Mouse (Mus musculus) hindbrain, embryonic 16.5 days (tissue): ENCODE data around the gene Spred2. TPM values are rescaled to one million over a fixed set of nuclear protein-coding genes. Genes with fewer than 3 reads are reported as not detected.

ENCODE experiments used
- ATAC-seq: fragments of 200-750 bp; cut with Nextera tagmentation; 2 replicates; pipeline ENCODE4 v1.8.0; 2017; ENCODE audit warnings: moderate TSS enrichment, moderate library complexity
- H3K27ac ChIP-seq: fragments of 300-500 bp; sonication (generic); 2 replicates; pipeline ENCODE4 v1.5.1; 2014; ENCODE audit warnings: low read depth, mild to moderate bottlenecking, control low read depth, low read length, moderate library complexity
- H3K27me3 ChIP-seq: fragments of 300-500 bp; sonication (generic); replicated peaks from 2 replicates; pipeline ENCODE4 v1.6.1; 2014; ENCODE audit warnings: low read length; ENCODE audit not compliant: control insufficient read depth, insufficient read depth
- H3K36me3 ChIP-seq: fragments of 300-500 bp; sonication (generic); 2 replicates; pipeline ENCODE4 v1.6.1; 2014; ENCODE audit warnings: mild to moderate bottlenecking, low read length, moderate library complexity, mixed read lengths; ENCODE audit not compliant: control insufficient read depth, insufficient read depth
- H3K4me1 ChIP-seq: fragments of 300-500 bp; sonication (generic); 2 replicates; pipeline ENCODE4 v1.6.1; 2014; ENCODE audit warnings: low read depth, low read length; ENCODE audit not compliant: control insufficient read depth, insufficient read depth
- H3K4me2 ChIP-seq: fragments of 300-500 bp; sonication (generic); 2 replicates; pipeline ENCODE4 v1.6.1; 2014; ENCODE audit warnings: mild to moderate bottlenecking, low read length, control low read depth, moderate library complexity
- H3K4me3 ChIP-seq: fragments of 300-500 bp; sonication (generic); 2 replicates; pipeline ENCODE4 v1.5.1; 2014; ENCODE audit warnings: mild to moderate bottlenecking, low read length, control low read depth, moderate library complexity
- H3K9ac ChIP-seq: fragments of 300-500 bp; sonication (generic); 2 replicates; pipeline ENCODE4 v1.6.1; 2014; ENCODE audit warnings: low read depth, mild to moderate bottlenecking, control low read depth, low read length, moderate library complexity
- H3K9me3 ChIP-seq: fragments of 300-500 bp; sonication (generic); 2 replicates; pipeline ENCODE4 v1.6.1; 2014; ENCODE audit warnings: mild to moderate bottlenecking, low read length, moderate library complexity; ENCODE audit not compliant: control insufficient read depth
- WGBS: fragments of 180-500 bp; shearing (Covaris S2); extraction: QIAGEN DNeasy Blood & Tissue Kit; methylation state at CpG from one replicate; pipeline ENCODE4 v1.1.7; 2014; 5-methylcytosine and 5-hydroxymethylcytosine counted together
- polyA plus RNA-seq: library from polyadenylated mRNA; unstranded; fragments of >200 nt; fragmentation: Nextera tagmentation; extraction: Ambion mirVana; gene quantifications from 2 replicates; pipeline ENCODE4 v1.2.1, GENCODE M21; 2015

The Spred2 gene
- polyA plus RNA-seq, 1 experiment from 2014 or later = 7.4 TPM

- H3K4me3 ChIP-seq = no peak overlapping the region
- no peaks in the 10 kb centered on the region for H3K4me1 ChIP-seq
- no peak overlapping the region for H3K4me2 ChIP-seq
- H3K36me3 ChIP-seq = no peaks in the 10 kb centered on the region
- no peak overlapping the region for H3K9ac ChIP-seq
- WGBS = 90% methylated on average over 3 of the region's 3 CpGs
- no peaks in the 10 kb centered on the region for H3K27me3 ChIP-seq
- peaks cover 11% of the 10 kb centered on the region for H3K9me3 ChIP-seq
- no peak overlapping the region for H3K27ac ChIP-seq
- no peak for ATAC-seq
Observed at GRCm38 (mm10) chr11:19911216-19911615, 13.0 kb upstream of the Spred2 start.

GRCm38 (mm10) chr11:19912179-19912578, 12.0 kb upstream of the Spred2 start:
- Histone ChIP-seq H3K27me3 (no peaks in the 10 kb centered on the region), H3K36me3 (no peaks in the 10 kb centered on the region), H3K9ac (no peak overlapping the region), H3K4me2 (no peak overlapping the region), H3K9me3 (peaks cover 6% of the 10 kb centered on the region), H3K4me1 (0 out of 2 replicates have a peak, but pooled peaks cover 1% of the 10 kb centered on the region), H3K4me3 (no peak overlapping the region), H3K27ac (no peak overlapping the region)
- no peak for ATAC-seq
- WGBS = 93% methylated on average over 6 of the region's 6 CpGs

GRCm38 (mm10) chr11:19912661-19913060, 11.5 kb upstream of the Spred2 start:
- Histone ChIP-seq H3K4me2 (no peak overlapping the region), H3K27me3 (no peaks in the 10 kb centered on the region), H3K4me3 (no peak overlapping the region), H3K4me1 (peaks cover 4% of the 10 kb centered on the region; the same call in 1 of the 2 replicates), H3K36me3 (no peaks in the 10 kb centered on the region), H3K27ac (no peak overlapping the region), H3K9me3 (peaks cover 6% of the 10 kb centered on the region), H3K9ac (no peak overlapping the region)
- WGBS = 98% methylated on average over 5 of the region's 5 CpGs
- ATAC-seq = no peak

GRCm38 (mm10) chr11:19913761-19914160, 10.4 kb upstream of the Spred2 start:
- Histone ChIP-seq H3K27me3 (no peaks in the 10 kb centered on the region), H3K9ac (no peak overlapping the region), H3K9me3 (no peaks in the 10 kb centered on the region), H3K4me1 (peaks cover 4% of the 10 kb centered on the region; the same call in 1 of the 2 replicates), H3K36me3 (no peaks in the 10 kb centered on the region), H3K4me3 (no peak overlapping the region), H3K4me2 (no peak overlapping the region), H3K27ac (no peak overlapping the region)
- 96% methylated on average over 4 of the region's 4 CpGs for WGBS
- no peak for ATAC-seq

GRCm38 (mm10) chr11:19917381-19918245, 6.6 kb upstream of the Spred2 start:
- H3K4me2 ChIP-seq = no peak overlapping the region; the same call in 1 of the 2 replicates
- H3K4me1 ChIP-seq = peaks cover 9% of the 10 kb centered on the region; the same call in 1 of the 2 replicates
- H3K36me3 ChIP-seq = no peaks in the 10 kb centered on the region
- ATAC-seq = no peak
- H3K27me3 ChIP-seq = no peaks in the 10 kb centered on the region
- H3K9me3 ChIP-seq = no peaks in the 10 kb centered on the region
- no peak overlapping the region for H3K27ac ChIP-seq
- no peak overlapping the region for H3K4me3 ChIP-seq
- 20% methylated on average over 9 of the region's 9 CpGs for WGBS
- no peak overlapping the region for H3K9ac ChIP-seq

- Histone ChIP-seq H3K9ac (no peak overlapping the region), H3K4me3 (no peak overlapping the region), H3K36me3 (no peaks in the 10 kb centered on the region), H3K27ac (no peak overlapping the region), H3K4me2 (no peak overlapping the region), H3K4me1 (peaks cover 9% of the 10 kb centered on the region; the same call in 1 of the 2 replicates), H3K27me3 (no peaks in the 10 kb centered on the region), H3K9me3 (no peaks in the 10 kb centered on the region)
- 13% methylated on average over 2 of the region's 2 CpGs for WGBS
- ATAC-seq = no peak
Observed at GRCm38 (mm10) chr11:19918246-19918540, 6.0 kb upstream of the Spred2 start.

- H3K4me3 ChIP-seq = peak overlapping the region; percentile 54
- no peaks in the 10 kb centered on the region for H3K27me3 ChIP-seq
- H3K4me2 ChIP-seq = peak overlapping the region; percentile 81
- peak; percentile 4; the same call in 1 of the 2 replicates for ATAC-seq
- H3K9ac ChIP-seq = peak overlapping the region; percentile 73
- no peaks in the 10 kb centered on the region for H3K9me3 ChIP-seq
- 4% methylated on average over 6 of the region's 6 CpGs for WGBS
- peak overlapping the region; percentile 80 for H3K27ac ChIP-seq
- H3K4me1 ChIP-seq = peaks cover 9% of the 10 kb centered on the region; the same call in 1 of the 2 replicates
- no peaks in the 10 kb centered on the region for H3K36me3 ChIP-seq
Observed at GRCm38 (mm10) chr11:19919460-19919784, 4.8 kb upstream of the Spred2 start.

GRCm38 (mm10) chr11:19919785-19920671, 4.1 kb upstream of the Spred2 start:
- WGBS = 0% methylated on average over 68 of the region's 70 CpGs
- Histone ChIP-seq H3K4me3 (peak overlapping the region; percentile 54), H3K9ac (peak overlapping the region; percentile 73), H3K9me3 (no peaks in the 10 kb centered on the region), H3K36me3 (no peaks in the 10 kb centered on the region), H3K4me1 (peaks cover 9% of the 10 kb centered on the region; the same call in 1 of the 2 replicates), H3K27me3 (no peaks in the 10 kb centered on the region), H3K27ac (peak overlapping the region; percentile 80), H3K4me2 (peak overlapping the region; percentile 81)
- ATAC-seq = peak; percentile 71

GRCm38 (mm10) chr11:19921723-19922122, 2.5 kb upstream of the Spred2 start:
- Histone ChIP-seq H3K4me1 (peaks cover 16% of the 10 kb centered on the region), H3K4me2 (no peak overlapping the region), H3K9me3 (no peaks in the 10 kb centered on the region), H3K27ac (no peak overlapping the region), H3K27me3 (no peaks in the 10 kb centered on the region), H3K4me3 (no peak overlapping the region), H3K9ac (no peak overlapping the region), H3K36me3 (no peaks in the 10 kb centered on the region)
- 95% methylated on average over 1 of the region's 1 CpGs for WGBS
- no peak for ATAC-seq
